Comparison of ENCODE assay signal across 13 mouse cellular contexts in the genomic region with DNA sequence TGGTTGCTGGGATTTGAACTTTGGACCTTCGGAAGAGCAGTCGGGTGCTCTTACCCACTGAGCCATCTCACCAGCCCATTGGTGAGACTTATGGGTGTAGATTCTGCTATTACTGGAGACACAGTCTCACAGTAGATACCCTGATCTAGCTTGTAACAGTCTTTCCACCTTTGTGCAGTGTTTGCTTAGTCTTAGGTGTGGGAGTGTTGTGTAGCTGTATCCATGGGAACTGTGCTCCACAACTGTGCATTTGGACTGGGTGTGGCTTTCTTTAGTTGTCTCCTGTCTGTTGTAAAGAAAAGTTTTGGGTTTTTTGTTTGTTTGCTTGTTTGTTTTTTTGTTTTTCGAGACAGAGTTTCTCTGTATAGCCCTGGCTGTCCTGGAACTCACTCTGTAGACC.
"Had no signal": no experiment of that assay in that cellular context is flagged by ENCODE, and none has a peak within 500 bp of the region (broad histone marks: within the 10 kb centered on the region; RNA-seq: fewer than 3 reads in every experiment).

No protein-coding gene starts in this region.

- DNase-seq: kidney, postnatal 10 days; kidney, postnatal 4 days; left cerebral cortex, postnatal 4 days; lung, postnatal 14 days; right cerebral cortex, postnatal 14 days; thymus, adult 2 months; thymus, postnatal 25 days had no signal

- H3K9ac ChIP-seq: hindbrain, embryonic 14.5 days; limb, embryonic 13.5 days; liver, embryonic 14.5 days; lung, embryonic 15.5 days; midbrain, embryonic 13.5 days had no signal

- H3K27ac ChIP-seq: hindbrain, embryonic 14.5 days; limb, embryonic 13.5 days; liver, embryonic 14.5 days; lung, embryonic 15.5 days; midbrain, embryonic 13.5 days had no signal

- H3K4me3 ChIP-seq: layer of hippocampus, adult 2 months; limb, embryonic 13.5 days; lung, embryonic 15.5 days; midbrain, embryonic 13.5 days had no signal

- H3K9me3 ChIP-seq: limb, embryonic 13.5 days; lung, embryonic 15.5 days; midbrain, embryonic 13.5 days had no signal

- H3K36me3 ChIP-seq: limb, embryonic 13.5 days; lung, embryonic 15.5 days; midbrain, embryonic 13.5 days had no signal

- H3K27me3 ChIP-seq: limb, embryonic 13.5 days; lung, embryonic 15.5 days; midbrain, embryonic 13.5 days had no signal

- ATAC-seq: midbrain, embryonic 13.5 days had no signal

- H3K4me2 ChIP-seq: hindbrain, embryonic 14.5 days; limb, embryonic 13.5 days; lung, embryonic 15.5 days; midbrain, embryonic 13.5 days had no signal

- H3K4me1 ChIP-seq: limb, embryonic 13.5 days; lung, embryonic 15.5 days had no signal
